Mouse (Mus musculus) adrenal gland, adult 2 months (tissue): ENCODE measurements around the gene Hpd. TPM values are rescaled to one million over a fixed set of nuclear protein-coding genes. Genes with fewer than 3 reads are reported as not detected.
A peak's percentile ranks its signal among the peaks of the same experiment; 100 is the strongest.

Experiments used
- DNase-seq: peaks from one replicate; pipeline ENCODE4 v3.0.0; 2021
- polyA plus RNA-seq: library from polyadenylated mRNA; depleted of rRNA; stranded (reverse); fragments of >200 nt; gene quantifications from 2 replicates; pipeline ENCODE4 v1.2.3, GENCODE M21; 2012; rRNA removed
- total RNA-seq, 2 experiments: library from RNA; stranded (reverse); gene quantifications; 2 replicates each; pipeline ENCODE4 v1.2.3; 2021

Gene Hpd
- total and polyA plus RNA-seq, 3 experiments, result 2.2 to 11.2 (median 5.0) TPM

DNA sequence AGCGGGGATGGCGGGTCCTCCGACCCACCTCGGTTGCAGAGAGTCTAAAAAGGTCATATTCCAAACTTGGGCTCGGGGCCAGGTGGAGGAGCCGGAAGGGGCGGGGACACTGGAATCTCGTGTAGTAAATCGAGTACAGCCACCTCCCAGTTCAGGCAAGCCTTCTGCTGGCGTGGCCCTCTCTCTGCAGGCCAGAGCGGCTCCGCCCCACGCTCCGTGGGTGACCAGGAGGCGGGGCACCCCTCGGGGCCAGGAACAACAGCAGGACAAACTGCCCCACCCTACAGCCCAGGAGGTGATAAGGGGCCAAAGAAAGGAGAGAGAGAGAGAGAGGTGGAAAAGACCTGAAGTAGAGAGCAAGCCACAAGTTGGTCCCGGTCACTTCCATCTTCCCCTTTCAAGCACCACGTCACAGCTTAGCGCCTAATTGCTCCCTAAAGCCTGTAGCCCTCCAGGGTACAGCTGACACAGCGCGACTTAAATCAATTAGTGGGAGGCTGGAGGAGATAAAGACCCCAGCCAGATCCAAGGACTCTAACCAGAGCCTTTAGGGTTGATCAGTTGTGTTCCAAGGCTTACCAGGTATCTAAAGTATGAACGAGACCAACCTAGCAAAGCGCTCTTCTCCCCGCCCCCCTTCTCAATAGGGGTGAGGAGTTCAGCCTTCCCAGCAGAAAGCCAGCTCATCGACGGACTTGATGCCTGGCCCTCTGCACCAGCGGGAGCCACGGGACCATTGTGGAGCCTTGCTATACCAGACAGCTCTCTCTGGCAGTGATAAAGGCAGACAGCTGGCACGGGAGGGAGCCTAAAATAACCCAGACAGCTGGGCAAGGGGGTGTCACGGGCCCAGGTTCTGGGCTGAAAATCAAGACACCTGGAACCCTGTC, 46.8 kb downstream of the Hpd start:
- DNase-seq, result peak; percentile 98

DNA sequence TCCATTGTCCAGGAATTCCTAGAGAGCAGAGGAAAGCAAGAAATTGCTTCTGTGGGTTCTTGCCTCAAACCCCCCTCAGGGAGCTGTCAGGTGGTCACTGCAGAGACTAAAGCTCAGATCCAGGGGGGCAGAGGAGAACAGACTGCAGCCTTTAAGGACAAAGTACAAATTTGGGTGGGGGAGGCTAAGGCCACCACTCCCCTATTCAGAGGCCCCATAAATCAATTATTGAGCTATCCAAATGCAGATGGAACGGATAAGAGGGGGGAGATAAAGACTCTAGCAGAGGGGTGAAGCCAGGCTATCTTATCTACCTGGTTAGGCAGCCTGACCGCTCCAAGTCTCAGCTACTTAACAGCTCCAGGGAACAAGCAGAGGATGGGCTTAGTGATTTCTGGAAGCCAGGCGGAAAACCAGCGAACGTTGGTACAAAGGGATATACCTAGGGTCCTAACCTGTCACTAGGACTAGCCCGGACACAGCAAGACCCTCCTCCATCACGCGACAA, 47.6 kb downstream of the Hpd start:
- DNase-seq, result no peak

DNA sequence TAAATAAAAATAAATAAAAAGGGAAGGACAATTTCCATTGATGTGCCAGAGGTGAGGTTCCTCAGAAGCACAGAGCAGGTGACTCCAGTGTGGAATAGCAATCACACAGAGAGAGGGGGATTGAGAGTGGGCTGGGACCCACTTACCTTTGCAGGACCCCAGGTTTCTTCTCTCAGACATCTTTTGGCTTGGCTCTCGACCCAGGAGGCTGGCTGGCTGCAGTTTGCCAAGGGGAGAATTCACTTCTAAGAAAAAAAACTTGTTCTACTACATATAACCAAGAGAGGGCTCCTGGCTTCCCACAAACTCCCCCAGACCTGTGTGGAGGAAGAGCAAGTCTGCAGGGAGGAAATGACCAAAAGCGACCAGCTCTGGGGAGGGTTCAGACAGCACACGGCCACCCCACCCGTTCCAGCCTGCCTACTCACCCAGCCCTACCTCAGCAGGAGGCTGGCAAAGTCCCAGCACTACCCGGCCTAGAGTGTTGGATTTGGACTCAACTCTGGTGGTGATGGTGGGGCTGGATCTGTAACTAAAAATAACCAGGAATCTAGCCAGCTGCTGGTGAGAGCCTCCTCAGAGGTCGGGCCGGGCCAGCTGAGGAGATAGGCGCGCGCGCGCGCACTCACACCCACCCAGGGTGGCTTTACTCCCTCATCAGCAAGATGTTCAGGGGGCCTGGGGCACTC, 48.2 kb downstream of the Hpd start:
- peak; percentile 75 for DNase-seq

DNA sequence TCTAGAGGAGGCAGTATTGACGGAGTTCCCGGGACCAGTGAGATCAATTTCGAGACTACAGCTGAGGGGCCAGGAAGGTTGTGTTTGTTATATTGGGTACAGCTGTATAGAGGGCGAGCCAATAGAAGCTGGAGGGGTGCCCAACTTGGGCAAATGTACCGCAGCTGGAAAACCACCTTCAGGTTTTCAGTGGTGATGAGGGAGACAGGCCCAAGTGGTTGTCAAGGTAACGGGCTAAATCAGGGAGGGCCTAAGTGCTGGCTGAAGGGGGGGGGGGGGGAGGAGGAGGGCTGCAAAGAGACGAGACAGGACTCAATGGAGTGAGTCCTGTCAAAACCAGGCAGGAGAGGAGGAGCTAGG, 48.8 kb downstream of the Hpd start:
- no peak for DNase-seq

DNA sequence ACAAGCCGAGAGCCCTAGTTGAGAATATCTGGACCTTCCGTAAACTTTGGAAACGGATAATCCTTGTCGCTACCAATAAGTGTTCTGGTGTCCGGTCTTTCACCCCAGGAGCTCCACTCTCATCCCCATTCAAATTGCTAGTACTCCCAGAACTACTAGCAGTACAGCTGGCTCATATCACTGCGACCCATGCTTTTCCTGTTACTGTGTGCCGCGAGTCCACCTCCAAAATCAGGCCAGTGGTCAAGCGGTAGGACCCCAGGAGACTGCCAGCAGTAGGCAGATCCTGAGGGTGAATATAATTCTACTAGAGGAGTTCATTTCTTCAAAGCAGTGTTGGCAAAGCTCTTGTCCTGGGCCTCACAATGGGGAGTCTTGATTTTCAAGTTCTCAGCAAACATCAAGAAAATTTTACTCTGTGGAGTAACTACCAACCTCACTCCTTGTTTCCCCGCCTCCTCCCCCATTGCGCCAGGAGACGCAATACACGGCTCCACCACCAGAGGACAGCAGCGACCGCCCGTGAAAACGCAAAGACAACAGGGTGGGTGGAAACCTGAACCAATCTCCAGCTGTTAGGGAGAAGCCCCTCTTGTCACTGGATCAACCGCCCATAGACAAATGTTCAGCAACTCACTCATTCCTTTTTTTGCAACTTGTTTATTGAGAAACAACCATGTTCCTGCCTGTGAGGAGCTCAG, 49.3 kb downstream of the Hpd start:
- DNase-seq, result peak; percentile 91

DNA sequence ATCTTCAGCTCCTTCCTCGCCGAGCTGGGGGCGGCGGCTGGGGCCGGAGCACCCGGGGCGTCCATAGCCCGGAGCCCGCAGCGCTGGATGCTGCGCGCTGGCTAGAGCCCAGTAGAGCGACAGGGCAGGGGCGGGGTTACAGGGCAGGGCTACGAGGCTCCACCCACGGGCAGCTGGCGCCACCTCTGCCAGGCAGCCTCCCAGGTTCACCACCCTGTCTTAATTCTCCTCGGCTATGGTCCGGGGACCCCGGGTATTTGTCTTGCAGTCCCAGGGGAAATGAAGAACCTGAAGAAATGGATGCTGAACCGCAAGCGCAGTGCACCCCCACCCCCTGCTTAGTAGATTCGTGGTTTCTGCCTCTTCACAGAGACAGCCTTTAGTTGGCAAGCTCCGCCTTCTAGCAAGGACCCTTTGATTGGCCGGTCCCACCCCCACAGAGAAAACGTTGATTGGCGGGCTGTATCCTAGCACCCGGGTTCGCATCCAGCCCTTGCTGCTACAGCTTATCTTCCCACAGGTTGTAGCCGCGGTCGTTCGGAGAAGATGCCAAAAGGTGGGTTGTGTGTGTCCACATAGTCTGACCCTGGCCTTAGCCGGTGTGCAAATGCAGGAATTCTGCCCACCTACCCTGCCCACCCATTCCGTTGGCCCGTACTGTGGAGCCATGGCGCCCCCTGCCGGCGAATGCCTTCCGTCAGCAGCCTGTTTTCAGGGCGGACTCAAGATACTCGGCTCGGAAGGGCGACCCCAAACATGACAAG, 50.0 kb downstream of the Hpd start, which contains the start of gene Rhof:
Gene Rhof (minus strand): TSS at position 385 of the 764 bp plus-strand sequence.
- DNase-seq, result peak; percentile 90

DNA sequence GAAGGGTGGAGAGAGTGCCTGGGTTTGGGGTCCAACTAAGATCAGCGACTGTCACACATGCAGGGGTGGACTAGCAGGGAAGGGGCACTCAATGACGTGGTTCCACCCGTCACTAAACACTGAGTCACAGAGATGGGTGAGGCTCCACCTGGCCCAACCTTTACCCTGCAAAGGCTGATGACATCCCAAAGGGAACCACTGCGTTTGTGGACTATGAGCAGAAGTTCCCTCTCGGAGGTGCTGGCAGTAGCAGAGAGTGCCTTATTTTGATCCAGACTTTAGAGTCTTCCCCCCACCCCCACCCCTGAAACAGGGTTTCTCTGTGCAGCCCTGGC, 51.7 kb downstream of the Hpd start:
- DNase-seq, result no peak

DNA sequence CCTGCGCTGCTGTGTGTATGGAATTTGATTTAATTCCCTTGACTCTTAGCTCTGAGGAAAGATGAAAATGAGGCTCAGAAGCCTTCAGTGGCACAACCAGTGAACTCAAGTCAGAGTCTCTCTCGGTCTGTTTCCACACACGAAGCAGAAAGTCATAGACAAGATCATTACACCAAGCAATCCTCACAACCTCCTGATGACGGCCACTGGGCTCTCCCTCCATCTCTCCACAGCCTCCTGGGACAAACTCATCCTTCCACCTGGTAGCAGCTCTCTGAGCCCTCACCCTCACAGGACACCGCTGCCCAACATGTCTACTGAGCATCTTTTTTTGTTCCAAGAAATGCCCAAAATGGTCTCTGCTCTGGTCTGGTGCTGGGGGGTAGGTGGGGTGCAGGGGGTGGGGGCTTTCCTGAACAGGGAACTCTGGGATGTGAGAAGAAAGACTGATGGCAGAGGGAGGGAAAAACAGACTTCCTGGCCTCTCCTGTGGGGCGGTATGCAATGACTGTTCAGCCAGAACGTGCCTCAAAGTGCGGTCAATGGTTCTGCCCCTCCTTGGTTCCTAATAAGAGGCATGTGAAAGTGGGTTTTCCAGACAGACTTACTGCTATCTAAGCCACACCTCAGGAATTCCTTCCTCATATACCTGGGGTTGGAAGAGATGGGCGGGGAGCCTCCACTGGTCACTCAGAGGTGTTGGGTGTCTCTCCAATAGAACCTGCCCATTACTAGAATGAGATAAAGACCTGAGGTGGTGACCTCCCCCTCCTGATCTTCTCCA, 52.3 kb downstream of the Hpd start:
- DNase-seq, result no peak

DNA sequence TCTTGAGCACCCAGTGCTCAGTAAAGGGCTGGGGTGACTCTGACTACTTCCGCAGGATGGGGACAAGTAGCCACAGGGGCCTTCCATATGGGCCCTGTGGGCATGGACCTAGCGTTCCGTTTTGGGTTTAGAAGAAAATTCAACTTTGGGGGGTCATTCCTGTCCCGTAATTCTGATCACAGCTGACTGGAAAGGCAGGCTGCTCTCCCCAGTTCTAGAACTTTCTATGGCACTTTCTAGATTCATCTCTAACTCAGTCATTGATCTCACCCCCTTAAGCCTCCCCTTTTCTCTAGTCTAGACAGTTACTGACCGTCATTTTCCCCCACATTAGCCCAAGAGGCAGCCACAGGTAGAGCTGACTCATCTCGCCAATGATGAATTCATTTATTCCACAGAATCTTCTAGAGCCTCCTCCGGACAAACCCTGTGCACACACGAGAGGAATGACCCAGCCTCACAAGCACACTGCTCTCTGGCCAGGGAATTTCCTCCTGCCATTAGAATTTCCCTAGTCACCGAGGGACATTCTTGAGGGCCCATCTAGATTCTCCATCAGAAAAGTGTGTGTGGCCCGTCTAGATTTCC, 53.3 kb downstream of the Hpd start:
- DNase-seq, result no peak

DNA sequence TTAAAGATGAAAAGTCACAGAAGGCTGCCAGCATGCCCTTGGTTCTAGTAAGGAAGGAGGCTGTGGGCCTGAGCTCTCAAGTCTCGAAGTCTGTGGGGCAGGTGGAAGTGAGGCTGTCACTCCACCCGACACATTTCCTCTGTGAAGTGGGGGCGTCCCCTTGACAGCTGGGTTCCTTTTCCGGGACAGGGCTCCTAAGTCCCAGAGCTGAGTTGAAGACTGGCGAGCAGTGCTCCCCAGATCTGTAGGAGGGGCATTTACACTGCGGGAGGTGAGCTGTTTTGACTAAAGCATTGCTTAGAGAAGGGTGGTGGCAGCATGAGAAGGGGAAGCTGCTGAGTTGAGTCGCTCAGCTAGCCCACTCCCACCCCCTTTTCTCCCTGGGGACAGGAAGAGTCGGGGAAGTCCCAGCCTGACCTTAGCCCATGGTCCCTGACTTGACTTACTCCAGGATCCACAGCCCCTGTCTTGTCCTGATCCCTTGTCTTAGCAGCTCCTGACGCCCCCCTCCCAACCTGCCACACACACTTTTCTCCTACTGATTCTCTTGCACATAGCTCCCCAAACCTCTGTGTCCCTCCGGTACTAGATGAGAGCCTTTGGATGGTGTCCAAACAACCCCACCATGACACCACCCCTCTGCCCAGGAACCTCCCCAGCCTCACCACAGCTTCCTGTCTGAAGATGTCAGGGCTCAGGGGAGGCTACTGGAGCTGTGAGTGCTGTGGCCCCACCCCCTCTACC, 53.9 kb downstream of the Hpd start:
- DNase-seq, result no peak

DNA sequence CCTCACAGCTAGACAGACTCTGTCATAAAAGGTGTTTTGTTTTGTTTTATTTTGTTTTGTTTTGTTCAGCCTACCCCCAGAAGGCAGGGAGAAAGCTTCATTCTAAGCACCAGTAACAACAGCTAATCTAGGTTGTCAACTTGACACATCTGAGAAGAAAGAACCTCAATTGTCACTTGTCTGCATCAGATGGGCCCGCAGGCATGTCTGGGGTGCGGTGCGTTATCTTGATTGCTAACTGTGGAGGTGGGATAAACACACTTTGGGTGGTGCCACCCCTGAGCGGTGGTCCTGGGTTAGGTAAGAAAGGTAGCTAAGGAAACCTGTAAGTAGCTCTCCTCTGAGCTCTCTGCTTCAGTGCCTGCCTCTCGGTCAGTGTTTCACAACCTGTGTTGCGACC, 55.5 kb downstream of the Hpd start:
- DNase-seq, result no peak

DNA sequence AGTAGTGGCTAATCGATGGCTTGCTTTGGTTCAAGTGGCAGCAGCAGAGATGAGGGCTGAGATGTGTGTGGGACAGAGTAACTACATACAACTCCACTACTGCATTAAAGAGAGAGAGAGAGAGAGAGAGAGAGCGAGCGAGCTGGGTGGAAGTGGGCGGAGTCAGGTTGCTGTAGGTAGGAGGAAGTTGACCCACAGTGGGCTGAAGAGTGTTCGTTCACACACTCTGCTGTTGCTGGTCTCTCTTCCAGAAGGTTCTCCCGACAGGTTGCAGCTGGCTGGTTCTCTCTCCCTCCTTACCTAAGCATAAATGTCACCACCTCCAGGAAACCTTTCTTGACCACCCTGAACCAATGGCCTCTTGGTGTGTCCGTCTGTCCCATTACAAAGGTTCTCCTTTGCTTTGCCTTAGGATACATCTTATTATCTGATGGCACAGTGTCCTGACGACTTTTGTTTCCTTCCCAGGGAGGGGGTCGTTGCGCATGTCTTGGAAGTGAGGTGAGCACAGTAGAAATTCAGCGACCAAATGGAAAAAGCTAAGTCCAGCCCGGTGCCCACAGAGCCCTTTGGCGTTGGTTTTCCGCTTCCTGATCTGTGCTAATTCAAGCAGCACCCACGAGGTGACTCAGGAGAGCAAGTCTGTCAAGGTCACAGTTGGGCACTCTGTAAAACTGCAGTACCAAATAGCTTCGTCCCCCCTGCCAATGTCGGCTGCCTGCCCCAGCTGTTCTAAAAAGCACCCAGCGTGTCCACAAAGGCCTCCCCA, 56.7 kb downstream of the Hpd start:
- DNase-seq, result peak; percentile 71

DNA sequence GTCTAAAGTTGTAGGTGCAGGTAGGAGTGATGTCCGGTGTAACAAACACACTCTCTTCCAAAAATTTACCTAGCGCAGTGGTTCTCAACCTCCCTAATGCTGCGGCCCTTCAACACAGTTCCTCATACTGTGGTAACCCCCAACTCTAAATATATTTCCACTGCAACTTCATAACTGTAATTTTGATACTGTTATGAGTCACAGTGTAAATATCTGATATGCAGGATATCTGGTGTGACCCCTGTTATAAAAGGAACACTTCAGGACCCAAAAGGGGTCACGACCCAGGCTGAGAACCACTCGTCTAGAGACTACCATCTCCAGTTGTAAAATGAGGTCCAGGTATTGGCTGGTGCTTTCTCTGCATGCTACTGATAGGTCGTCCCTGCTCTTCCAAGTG, 57.4 kb downstream of the Hpd start:
- no peak for DNase-seq

DNA sequence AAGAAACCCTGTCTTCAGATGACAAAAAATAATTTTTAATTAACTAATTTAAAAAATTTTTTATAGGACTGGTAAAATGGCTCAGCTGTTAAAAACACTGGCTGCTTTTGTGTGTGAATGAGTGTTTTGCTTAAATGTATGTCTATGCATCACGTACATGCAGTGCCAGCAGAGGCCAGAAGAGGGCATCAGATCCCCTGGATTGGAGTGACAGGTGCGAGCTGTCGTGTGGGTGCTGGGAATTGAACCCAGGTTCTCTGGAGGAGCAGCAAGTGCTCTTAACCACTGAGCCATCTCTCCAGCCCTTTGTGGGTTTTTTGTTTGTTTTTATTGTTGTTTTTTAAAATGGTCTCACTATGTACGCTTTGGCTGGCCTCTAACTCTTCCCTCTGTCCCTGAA, 60.3 kb downstream of the Hpd start:
- DNase-seq, result no peak

Other genes starting within 250 kb of the Hpd start
- 10 to 100 TPM; 13.5 to 15.0 TPM for gene Kdm2b, start 192.9 kb downstream of the Hpd start, total RNA-seq
- gene Kdm2b, start 192.9 kb downstream of the Hpd start, polyA plus RNA-seq, result 11.7 and 12.5 TPM in 2 replicates
- gene Orai1, start 167.7 kb downstream of the Hpd start, total RNA-seq, result 10 to 100 TPM in 1 of 2 experiments, 1 to 10 TPM in 1; 9.8 to 13.6 TPM
- gene Orai1, start 167.7 kb downstream of the Hpd start, polyA plus RNA-seq, result 56.8 and 67.8 TPM in 2 replicates
- gene Morn3, start 135.7 kb downstream of the Hpd start, total RNA-seq, result not detected
- gene Morn3, start 135.7 kb downstream of the Hpd start, polyA plus RNA-seq, result not detected in 2 replicates
- 10 to 100 TPM; 32.0 to 33.2 TPM for gene Tmem120b, start 114.3 kb downstream of the Hpd start, total RNA-seq
- gene Tmem120b, start 114.3 kb downstream of the Hpd start, polyA plus RNA-seq, result 19.0 and 32.8 TPM in 2 replicates
- gene Rhof, start 50.0 kb downstream of the Hpd start, total RNA-seq, result 1 to 10 TPM in 1 of 2 experiments, under 1 TPM in 1; 0.84 to 3.8 TPM
- gene Rhof, start 50.0 kb downstream of the Hpd start, polyA plus RNA-seq, result 1.7 and 3.6 TPM in 2 replicates
- 10 to 100 TPM; 20.5 to 24.0 TPM for gene Setd1b, start 40.5 kb downstream of the Hpd start, total RNA-seq
- 17.2 and 22.3 TPM in 2 replicates for gene Setd1b, start 40.5 kb downstream of the Hpd start, polyA plus RNA-seq
- 10 to 100 TPM; 20.5 to 29.1 TPM for gene Psmd9, start 13.3 kb downstream of the Hpd start, total RNA-seq
- 17.9 and 22.6 TPM in 2 replicates for gene Psmd9, start 13.3 kb downstream of the Hpd start, polyA plus RNA-seq
- gene Wdr66, start 69.4 kb upstream of the Hpd start, total RNA-seq, result 1 to 10 TPM; 1.0 to 1.2 TPM
- gene Wdr66, start 69.4 kb upstream of the Hpd start, polyA plus RNA-seq, result 0.56 and 0.79 TPM in 2 replicates
- gene Bcl7a, start 161.1 kb upstream of the Hpd start, total RNA-seq, result 10 to 100 TPM in 1 of 2 experiments, 1 to 10 TPM in 1; 6.1 to 11.2 TPM
- gene Bcl7a, start 161.1 kb upstream of the Hpd start, polyA plus RNA-seq, result 5.2 and 6.1 TPM in 2 replicates
- 10 to 100 TPM; 15.2 to 27.4 TPM for gene Mlxip, start 212.1 kb upstream of the Hpd start, total RNA-seq
- 45.5 TPM in 2 replicates for gene Mlxip, start 212.1 kb upstream of the Hpd start, polyA plus RNA-seq